Mouse (Mus musculus) E14TG2a.4 (cell line): ENCODE results near the gene Fam189a1.

Experiments
- CTCF ChIP-seq: conservative IDR thresholded peaks from 2 replicates; pipeline ENCODE4 v1.5.1; 2014; ENCODE audit warnings: low read length
- NANOG ChIP-seq: IDR thresholded peaks from 2 replicates; pipeline ENCODE4 v1.6.1; 2014; ENCODE audit warnings: borderline replicate concordance, low read length, mixed read lengths
- POU5F1 ChIP-seq: IDR thresholded peaks from 2 replicates; pipeline ENCODE4 v1.6.1; 2014; ENCODE audit warnings: low read length, borderline replicate concordance

DNA sequence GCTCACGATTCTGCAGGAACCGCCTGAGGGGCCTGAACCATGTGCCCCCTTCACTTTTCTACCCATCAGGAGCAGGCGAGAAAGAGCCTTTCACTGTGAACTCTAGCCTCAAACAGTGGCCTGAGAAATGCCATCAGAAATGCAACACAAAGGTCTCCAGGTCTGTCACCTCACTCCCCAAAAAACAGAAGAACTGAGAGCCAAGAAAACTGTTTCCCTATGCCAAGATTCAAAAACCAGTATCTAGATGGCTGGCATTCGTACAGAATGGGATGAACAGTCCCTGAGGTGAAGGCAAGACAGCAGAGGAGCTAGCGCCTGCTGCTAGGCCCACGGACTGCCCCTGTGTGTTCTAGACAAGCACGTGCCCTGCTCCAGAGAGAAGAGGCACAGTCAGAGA lies 401.2 kb downstream of the Fam189a1 start:
- TF ChIP-seq CTCF (no peak), POU5F1 (no peak), NANOG (no peak)
